Mouse (Mus musculus): ENCODE data around the gene Tubb4b. TPM values are rescaled to one million over a fixed set of nuclear protein-coding genes. Genes with fewer than 3 reads are reported as not detected.
"Not testable (repeated sequence)": the region's sequence is repeated elsewhere in the genome, so short reads cannot be mapped to it uniquely, and the experiment has no call there.

Tubb4b gene
- polyA plus RNA-seq, 1 experiment from 2014 or later = 425 TPM

GRCm38 (mm10) chr2:25262795-25263622 lies 38.5 kb upstream of the Tubb4b start:
- no peak for ATAC-seq (ENCODE audit: low FRiP score, low read depth)
- H3K27me3 ChIP-seq = peaks cover 22% of the 10 kb centered on the region
- H3K9ac ChIP-seq = peak overlapping the region; percentile 79
- H3K27ac ChIP-seq = no peak overlapping the region
- no peaks in the 10 kb centered on the region for H3K9me3 ChIP-seq
- H3K4me2 ChIP-seq (replicated peaks) = peak overlapping the region; percentile 99
- H3K36me3 ChIP-seq = 0 out of 2 replicates have a peak, but pooled peaks cover 6% of the 10 kb centered on the region
- peaks cover 39% of the 10 kb centered on the region for H3K4me1 ChIP-seq
- under 1% methylated on average over 82 of the region's 82 CpGs for WGBS
- peak overlapping the region; percentile 68 for H3K4me3 ChIP-seq

DNA sequence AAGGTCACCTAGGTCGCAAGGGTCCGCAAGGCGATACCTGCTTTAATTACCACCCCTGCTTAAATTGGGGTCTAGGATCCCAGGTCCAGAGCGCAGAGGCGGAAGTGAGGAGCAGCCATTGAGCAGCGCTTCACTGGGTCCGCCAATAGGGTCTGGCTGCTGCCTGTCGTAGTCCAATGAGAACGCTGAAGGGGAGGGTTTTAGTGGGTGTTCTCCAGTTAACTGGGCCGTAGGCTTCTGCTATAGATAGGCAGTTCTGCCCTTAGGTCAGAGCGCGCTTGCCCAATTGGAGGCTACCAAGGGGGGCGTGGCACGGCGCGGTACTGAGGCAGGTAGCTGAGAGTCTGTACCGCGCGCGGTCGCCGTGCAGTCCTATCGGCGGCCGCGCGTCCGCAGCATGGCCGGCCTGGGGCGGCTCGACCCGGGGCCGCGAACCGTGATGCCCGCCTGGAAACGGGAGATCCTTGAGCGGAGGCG lies 37.8 kb upstream of the Tubb4b start, which contains the start of gene Tprn:
TSS of gene Tprn (plus strand) at position 328 of the 477 bp plus-strand sequence.
- Histone ChIP-seq H3K27ac (no peak within 1 kb of the TSS), H3K27me3 (peaks cover 22% of the 10 kb centered on the region), H3K4me1 (peaks cover 39% of the 10 kb centered on the region), H3K9ac (peak within 1 kb of the TSS; percentile 79), H3K36me3 (0 out of 2 replicates have a peak, but pooled peaks cover 6% of the 10 kb centered on the region), H3K4me3 (peak within 1 kb of the TSS; percentile 68), H3K9me3 (no peaks in the 10 kb centered on the region), H3K4me2 (replicated peaks) (peak within 1 kb of the TSS; percentile 99)
- peak; percentile 99 for ATAC-seq (ENCODE audit: low FRiP score, low read depth)
- WGBS = under 1% methylated on average over 38 of the region's 39 CpGs

- Histone ChIP-seq H3K9me3 (no peaks in the 10 kb centered on the region), H3K27ac (no peak overlapping the region), H3K4me1 (peaks cover 39% of the 10 kb centered on the region), H3K4me3 (peak overlapping the region; percentile 68), H3K36me3 (0 out of 2 replicates have a peak, but pooled peaks cover 6% of the 10 kb centered on the region), H3K4me2 (replicated peaks) (peak overlapping the region; percentile 99), H3K27me3 (peaks cover 22% of the 10 kb centered on the region), H3K9ac (peak overlapping the region; percentile 45; the same call in 1 of the 2 replicates)
- WGBS = 50% methylated on average over 12 of the region's 12 CpGs
- ATAC-seq (ENCODE audit: low FRiP score, low read depth) = no peak
These were observed 37.4 kb upstream of the Tubb4b start for GRCm38 (mm10) chr2:25261870-25262269.

- Histone ChIP-seq H3K4me2 (replicated peaks) (no peak overlapping the region), H3K9me3 (no peaks in the 10 kb centered on the region), H3K4me1 (peaks cover 28% of the 10 kb centered on the region), H3K27ac (no peak overlapping the region), H3K27me3 (peaks cover 9% of the 10 kb centered on the region), H3K36me3 (0 out of 2 replicates have a peak, but pooled peaks cover 6% of the 10 kb centered on the region), H3K9ac (no peak overlapping the region), H3K4me3 (no peak overlapping the region)
- ATAC-seq (ENCODE audit: low FRiP score, low read depth) = no peak
- 71% methylated on average over 2 of the region's 2 CpGs for WGBS
These were observed 34.4 kb upstream of the Tubb4b start for GRCm38 (mm10) chr2:25258887-25259286.

DNA sequence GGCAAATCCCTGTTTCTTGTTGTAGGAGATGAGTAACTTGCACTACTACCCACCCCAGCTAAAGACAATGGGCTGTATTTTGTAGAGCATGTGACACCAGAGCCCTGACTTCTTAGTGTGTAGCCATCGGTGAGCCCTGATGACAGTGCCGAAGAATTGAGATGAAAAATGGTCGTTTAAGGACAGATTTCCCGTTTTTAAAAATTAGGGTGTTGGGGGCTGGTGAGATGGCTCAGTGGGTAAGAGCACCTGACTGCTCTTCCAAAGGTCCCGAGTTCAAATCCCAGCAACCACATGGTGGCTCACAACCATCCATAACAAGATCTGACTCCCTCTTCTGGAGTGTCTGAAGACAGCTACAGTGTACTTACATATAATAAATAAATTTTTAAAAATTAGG lies 32.7 kb upstream of the Tubb4b start:
- not testable (repeated sequence) for H3K9ac ChIP-seq; H3K27me3 ChIP-seq; ATAC-seq (ENCODE audit: low FRiP score, low read depth); H3K9me3 ChIP-seq; H3K4me2 ChIP-seq (replicated peaks); H3K27ac ChIP-seq; H3K4me3 ChIP-seq
- 83% methylated on average over 5 of the region's 5 CpGs for WGBS
- Histone ChIP-seq H3K36me3 (peaks cover 13% of the 10 kb centered on the region; the same call in 1 of the 2 replicates), H3K4me1 (peaks cover 18% of the 10 kb centered on the region)

GRCm38 (mm10) chr2:25256443-25257109 lies 32.1 kb upstream of the Tubb4b start:
- peak overlapping the region; percentile 99 for H3K4me2 ChIP-seq (replicated peaks)
- peak overlapping the region; percentile 81 for H3K4me3 ChIP-seq
- H3K4me1 ChIP-seq = peaks cover 18% of the 10 kb centered on the region
- WGBS = 56% methylated on average over 12 of the region's 12 CpGs
- H3K36me3 ChIP-seq = peaks cover 20% of the 10 kb centered on the region
- H3K9ac ChIP-seq = peak overlapping the region; percentile 85
- ATAC-seq (ENCODE audit: low FRiP score, low read depth); H3K27ac ChIP-seq; H3K27me3 ChIP-seq; H3K9me3 ChIP-seq: not testable (repeated sequence)

GRCm38 (mm10) chr2:25255284-25255779 lies 30.8 kb upstream of the Tubb4b start, which contains the start of gene Tmem203:
Tmem203 (plus strand) TSS chr2:25255439.
- 1% methylated on average over 39 of the region's 39 CpGs for WGBS
- peak within 1 kb of the TSS; percentile 85 for H3K9ac ChIP-seq
- H3K4me3 ChIP-seq = peak within 1 kb of the TSS; percentile 81
- no peaks in the 10 kb centered on the region for H3K27me3 ChIP-seq
- H3K9me3 ChIP-seq = no peaks in the 10 kb centered on the region
- peak within 1 kb of the TSS; percentile 99 for H3K4me2 ChIP-seq (replicated peaks)
- ATAC-seq (ENCODE audit: low FRiP score, low read depth) = peak; percentile 89
- H3K4me1 ChIP-seq = peaks cover 18% of the 10 kb centered on the region
- peaks cover 32% of the 10 kb centered on the region for H3K36me3 ChIP-seq
- H3K27ac ChIP-seq = peak within 1 kb of the TSS; percentile 69

- no peak for ATAC-seq (ENCODE audit: low FRiP score, low read depth)
- no peak overlapping the region for H3K4me2 ChIP-seq (replicated peaks)
- peaks cover 56% of the 10 kb centered on the region for H3K36me3 ChIP-seq
- no peak overlapping the region for H3K4me3 ChIP-seq
- H3K27me3 ChIP-seq = no peaks in the 10 kb centered on the region
- H3K9me3 ChIP-seq = no peaks in the 10 kb centered on the region
- WGBS = 85% methylated on average over 1 of the region's 1 CpGs
- H3K9ac ChIP-seq = no peak overlapping the region
- peaks cover 18% of the 10 kb centered on the region for H3K4me1 ChIP-seq
- no peak overlapping the region for H3K27ac ChIP-seq
These were observed 27.8 kb upstream of the Tubb4b start for GRCm38 (mm10) chr2:25252331-25252730.

- H3K9ac ChIP-seq = no peak within 1 kb of the TSS
- H3K4me3 ChIP-seq = no peak within 1 kb of the TSS
- peaks cover 13% of the 10 kb centered on the region for H3K4me1 ChIP-seq
- H3K9me3 ChIP-seq = no peaks in the 10 kb centered on the region
- peaks cover 31% of the 10 kb centered on the region for H3K27me3 ChIP-seq
- H3K36me3 ChIP-seq = peaks cover 61% of the 10 kb centered on the region
- no peak within 1 kb of the TSS for H3K27ac ChIP-seq
- ATAC-seq (ENCODE audit: low FRiP score, low read depth) = no peak
- 89% methylated on average over 10 of the region's 10 CpGs for WGBS
- no peak within 1 kb of the TSS for H3K4me2 ChIP-seq (replicated peaks)
These were observed 21.9 kb upstream of the Tubb4b start, which contains the start of gene AL732309.1 for GRCm38 (mm10) chr2:25246183-25247072. AL732309.1 (minus strand) TSS chr2:25246863.

- H3K27me3 ChIP-seq = peaks cover 40% of the 10 kb centered on the region
These were observed 19.6 kb upstream of the Tubb4b start for GRCm38 (mm10) chr2:25244144-25244543.

GRCm38 (mm10) chr2:25243342-25243741 lies 18.8 kb upstream of the Tubb4b start:
- Histone ChIP-seq H3K27me3 (peaks cover 45% of the 10 kb centered on the region), H3K9me3 (no peaks in the 10 kb centered on the region), H3K4me2 (replicated peaks) (peak overlapping the region; percentile 95; the same call in 1 of the 2 replicates), H3K4me1 (peaks cover 24% of the 10 kb centered on the region), H3K36me3 (peaks cover 30% of the 10 kb centered on the region), H3K4me3 (no peak overlapping the region), H3K9ac (no peak overlapping the region), H3K27ac (no peak overlapping the region)
- WGBS = 74% methylated on average over 8 of the region's 8 CpGs
- ATAC-seq (ENCODE audit: low FRiP score, low read depth) = no peak

More at GRCm38 (mm10) chr2:25244144-25244543, 19.6 kb upstream of the Tubb4b start:
- H3K36me3 ChIP-seq = peaks cover 38% of the 10 kb centered on the region
- H3K4me3 ChIP-seq = no peak overlapping the region
- no peak for ATAC-seq (ENCODE audit: low FRiP score, low read depth)
- no peak overlapping the region for H3K27ac ChIP-seq
- 83% methylated on average over 4 of the region's 4 CpGs for WGBS
- H3K4me1 ChIP-seq = peaks cover 24% of the 10 kb centered on the region
- no peak overlapping the region for H3K9ac ChIP-seq
- no peak overlapping the region for H3K4me2 ChIP-seq (replicated peaks)
- no peaks in the 10 kb centered on the region for H3K9me3 ChIP-seq
